Mouse (Mus musculus) spleen, embryonic (tissue): ENCODE data around the gene Agpat2.

Experiments used
- CTCF ChIA-PET: fragments of 350-600 bp; sonication (Branson Sonifier 250); formaldehyde crosslinking; loops from one replicate; lab custom pipeline; 2022; lab: Charles Lee

Agpat2 gene

DNA sequence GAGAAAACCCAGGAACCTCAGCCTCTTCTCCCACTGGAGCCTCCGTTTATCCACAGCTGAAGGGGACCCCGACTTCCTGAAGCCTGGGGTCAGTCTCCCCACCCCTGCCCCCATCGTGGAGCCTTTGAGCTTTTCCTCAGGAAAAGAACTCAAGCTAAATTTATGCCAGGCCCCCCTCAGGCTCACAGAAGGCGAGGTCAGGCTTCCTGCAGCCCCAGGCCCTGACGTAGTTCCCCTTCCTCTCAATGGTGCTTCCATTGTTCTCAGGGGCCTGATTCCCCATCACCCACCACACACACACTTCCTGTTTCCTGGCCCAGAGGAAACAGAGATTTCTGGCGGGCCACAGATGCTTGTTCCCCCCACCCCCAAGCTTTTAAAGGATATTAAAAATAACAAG, 25.8 kb downstream of the Agpat2 start:
- CTCF ChIA-PET = no interaction called here

DNA sequence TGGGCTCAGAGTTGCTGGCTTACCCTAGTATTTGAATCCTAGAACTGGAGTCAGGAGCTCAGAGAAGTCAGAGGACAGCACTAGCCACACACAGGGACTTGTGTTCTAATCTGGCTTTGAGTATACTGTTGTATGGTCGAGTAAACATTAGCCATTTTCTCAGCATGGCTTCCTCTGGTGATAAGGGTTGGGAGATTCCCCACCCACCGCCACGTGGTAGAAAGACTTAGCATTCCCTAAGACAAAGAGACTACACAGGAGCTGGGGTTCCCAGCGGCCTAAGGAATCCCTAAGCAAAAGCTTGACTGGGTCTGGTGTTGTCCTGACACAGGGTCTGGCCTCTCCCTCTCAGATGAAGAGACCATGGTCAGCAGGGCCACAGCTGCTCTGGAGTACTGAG, 27.8 kb downstream of the Agpat2 start:
- CTCF ChIA-PET = no interaction called here

DNA sequence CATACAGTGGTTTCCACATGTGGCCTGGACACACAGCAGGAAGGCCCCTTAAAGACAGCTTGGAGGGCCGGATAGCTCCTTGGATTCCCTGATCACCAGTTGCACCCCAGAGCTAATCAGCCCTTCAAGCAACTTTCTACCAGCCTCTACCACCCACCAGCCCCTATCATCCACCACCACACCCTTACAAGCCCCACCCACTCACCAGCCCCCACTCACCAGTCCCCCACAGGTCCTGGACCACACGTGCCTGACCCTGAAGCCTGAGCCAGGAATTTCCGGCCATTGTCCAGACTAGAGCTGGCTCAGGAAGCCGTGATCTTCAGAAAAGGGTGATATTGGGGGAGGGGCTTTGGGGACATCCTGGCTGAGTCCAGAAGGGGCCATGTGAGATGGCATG, 28.4 kb downstream of the Agpat2 start:
- CTCF ChIA-PET = no interaction called here

- CTCF ChIA-PET = no interaction called here
These were observed 28.8 kb downstream of the Agpat2 start for GRCm38 (mm10) chr2:26575378-26575777.

- CTCF ChIA-PET = no interaction called here
These were observed 29.4 kb downstream of the Agpat2 start for GRCm38 (mm10) chr2:26574862-26575261.

- CTCF ChIA-PET = interaction anchor here (0.6 to 0.7 kb wide), 2 partner anchors 8 to 29 kb away, joined by 4 to 11 read pairs; no protein-coding TSS in a partner anchor
These were observed 30.4 kb downstream of the Agpat2 start for GRCm38 (mm10) chr2:26573807-26574206.

DNA sequence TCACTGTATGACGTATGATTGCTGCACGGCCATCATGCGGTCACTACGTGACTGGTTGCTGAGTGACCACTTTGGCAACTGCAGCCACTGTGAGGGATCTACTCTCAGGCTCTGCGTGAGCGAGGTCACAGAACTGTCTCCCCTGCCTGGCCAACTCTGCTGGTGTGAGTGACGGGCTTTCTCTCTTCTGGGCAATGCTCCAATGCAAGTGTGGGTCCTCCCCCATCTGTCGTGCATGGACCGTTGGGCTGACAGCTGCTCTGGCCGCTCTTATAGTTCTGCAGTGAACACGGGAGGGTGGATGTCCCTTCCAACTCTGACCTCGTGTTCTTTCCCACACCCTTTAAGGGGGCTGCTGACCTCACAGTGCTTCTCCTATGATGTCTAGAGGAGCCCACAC, 30.8 kb downstream of the Agpat2 start:
- CTCF ChIA-PET = interaction anchor here (0.6 to 0.7 kb wide), 2 partner anchors 8 to 29 kb away, joined by 4 to 11 read pairs; no protein-coding TSS in a partner anchor

DNA sequence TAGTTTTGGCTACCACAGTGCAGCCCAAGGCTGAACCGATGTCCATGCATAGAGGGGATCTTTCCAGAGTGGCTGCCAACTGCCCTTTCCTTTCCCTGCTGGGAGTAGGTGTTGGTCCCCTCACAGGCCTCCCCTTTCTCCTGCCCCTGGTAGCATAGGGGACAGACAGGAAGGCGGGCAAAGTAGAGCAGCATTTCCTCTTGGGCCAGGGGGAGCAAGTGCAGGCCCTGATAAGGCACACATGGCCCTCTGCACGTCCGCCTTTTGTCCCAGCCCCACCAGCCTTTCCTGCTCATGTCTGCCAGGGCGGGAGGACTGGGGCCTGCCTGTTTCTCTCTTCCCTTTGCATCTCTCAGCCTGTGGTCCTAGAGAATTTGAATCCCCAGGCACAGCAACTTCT, 32.4 kb downstream of the Agpat2 start:
- CTCF ChIA-PET = no interaction called here

DNA sequence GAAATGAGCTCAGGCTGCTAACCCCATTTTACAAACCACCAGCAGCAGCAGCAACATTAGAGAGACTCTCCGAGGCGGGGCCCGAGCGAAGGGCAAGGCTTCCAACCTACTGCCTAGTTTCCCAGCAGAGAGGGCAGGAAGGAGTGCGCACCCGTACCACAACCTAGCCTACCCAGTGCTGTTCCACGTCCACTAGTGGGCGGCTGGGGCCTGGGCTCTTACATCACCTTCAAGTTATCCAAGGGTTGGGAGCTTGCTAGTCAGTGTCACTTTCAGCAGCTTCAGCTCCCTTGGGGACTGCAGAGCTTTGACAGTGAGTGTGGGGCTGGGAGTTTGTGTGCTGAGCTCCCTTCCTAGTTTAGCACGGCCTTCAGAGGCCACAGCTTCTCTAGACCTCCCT, 32.8 kb downstream of the Agpat2 start:
- CTCF ChIA-PET = no interaction called here

DNA sequence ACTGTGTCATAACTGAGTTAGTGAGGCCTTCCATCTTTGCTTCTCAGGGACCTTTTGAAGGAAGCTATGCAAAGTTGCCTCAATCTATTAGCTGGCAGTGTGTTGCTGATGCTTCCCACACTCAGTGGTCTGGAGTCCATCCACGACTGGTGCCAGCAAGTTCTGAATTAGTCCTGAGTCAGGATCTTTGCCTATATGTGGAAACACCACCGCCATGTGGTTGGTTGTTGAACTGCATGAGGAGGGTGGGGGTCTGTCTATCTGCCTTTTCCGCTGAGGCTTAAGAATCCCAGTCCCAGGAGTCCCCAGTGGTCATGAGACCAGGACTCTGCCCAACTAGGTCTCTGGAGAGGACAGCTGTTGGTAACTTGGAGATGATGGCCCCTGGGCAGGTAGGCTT, 34.2 kb downstream of the Agpat2 start:
- CTCF ChIA-PET = interaction anchor here (0.7 to 1.0 kb wide), 2 partner anchors 23 to 120 kb away, joined by 3 to 4 read pairs; no protein-coding TSS in a partner anchor

GRCm38 (mm10) chr2:26566221-26566620, 38.0 kb downstream of the Agpat2 start:
- CTCF ChIA-PET = interaction anchor here (1.4 kb wide), 1 partner anchor 119 kb away, joined by 3 read pairs; no protein-coding TSS in a partner anchor

- CTCF ChIA-PET = interaction anchor here (1.3 kb wide), 1 partner anchor 112 kb away, joined by 5 read pairs; no protein-coding TSS in a partner anchor
These were observed 42.7 kb downstream of the Agpat2 start for GRCm38 (mm10) chr2:26561351-26562016.

DNA sequence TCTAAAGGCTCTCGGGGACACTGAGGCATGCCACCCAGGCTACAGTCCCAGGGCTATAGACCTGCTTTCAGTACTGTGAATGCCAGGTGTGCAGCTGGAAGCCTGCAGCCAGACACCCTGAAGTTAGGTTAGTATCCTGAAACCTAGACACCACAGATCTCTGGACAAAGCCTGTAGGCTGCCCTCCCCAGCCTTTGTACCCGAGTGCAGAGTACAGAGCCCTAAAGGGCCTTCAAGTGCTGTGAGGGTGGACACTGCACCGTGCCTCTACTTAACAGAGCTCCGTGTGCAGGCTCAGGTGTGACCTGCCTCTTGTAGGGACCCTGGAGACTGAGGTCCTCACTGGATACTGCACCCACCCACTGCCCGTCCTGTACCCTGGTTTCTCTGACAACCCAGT, 43.7 kb downstream of the Agpat2 start:
- CTCF ChIA-PET = no interaction called here

DNA sequence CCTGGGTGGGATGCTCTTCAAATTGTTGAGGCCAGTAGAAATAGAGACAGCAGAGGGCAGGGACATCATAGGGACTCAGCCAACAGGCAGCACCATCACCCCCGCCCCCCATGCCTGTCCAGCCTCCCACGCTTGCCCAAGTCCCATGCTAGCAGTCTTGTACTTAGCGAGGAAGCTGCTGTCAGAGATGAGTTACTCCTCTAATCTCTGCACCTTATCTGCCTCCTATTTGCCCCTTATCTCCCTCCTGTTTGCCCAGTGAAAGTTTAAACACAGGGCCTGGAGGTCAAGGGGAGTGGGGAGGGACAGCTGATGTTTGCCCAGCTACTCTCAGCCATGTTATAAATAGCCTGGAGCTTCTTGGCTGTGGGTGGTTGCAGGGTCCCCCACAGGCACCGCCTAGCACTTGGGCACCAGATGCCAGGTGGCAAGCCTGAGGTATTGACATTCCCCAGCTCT, 47.7 kb downstream of the Agpat2 start:
- CTCF ChIA-PET = interaction anchor here (0.5 to 0.7 kb wide), 2 partner anchors 108 to 322 kb away, joined by 4 to 5 read pairs; no protein-coding TSS in a partner anchor

- CTCF ChIA-PET = no interaction called here
These were observed 49.1 kb downstream of the Agpat2 start for GRCm38 (mm10) chr2:26555076-26555475.

DNA sequence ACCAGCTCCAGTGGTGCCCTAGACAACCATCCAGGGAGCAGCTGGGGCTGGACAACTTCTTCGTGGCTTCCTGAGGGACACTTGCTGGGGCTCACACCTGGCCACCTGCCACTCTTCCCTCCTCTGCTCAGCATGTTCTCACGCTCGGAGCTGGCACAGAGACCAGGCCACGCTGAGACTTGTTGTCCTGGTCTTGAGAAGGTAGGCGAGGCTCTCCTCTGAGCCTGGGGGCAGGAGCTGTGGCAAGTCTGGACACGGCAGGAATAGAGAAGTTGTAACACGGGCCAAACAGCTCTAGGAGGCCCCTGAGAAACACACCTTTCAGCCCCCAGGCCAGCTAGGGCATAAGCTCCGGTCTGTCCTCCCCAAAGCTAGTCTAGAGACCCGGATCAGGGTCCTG, 50.3 kb downstream of the Agpat2 start:
- CTCF ChIA-PET = no interaction called here

DNA sequence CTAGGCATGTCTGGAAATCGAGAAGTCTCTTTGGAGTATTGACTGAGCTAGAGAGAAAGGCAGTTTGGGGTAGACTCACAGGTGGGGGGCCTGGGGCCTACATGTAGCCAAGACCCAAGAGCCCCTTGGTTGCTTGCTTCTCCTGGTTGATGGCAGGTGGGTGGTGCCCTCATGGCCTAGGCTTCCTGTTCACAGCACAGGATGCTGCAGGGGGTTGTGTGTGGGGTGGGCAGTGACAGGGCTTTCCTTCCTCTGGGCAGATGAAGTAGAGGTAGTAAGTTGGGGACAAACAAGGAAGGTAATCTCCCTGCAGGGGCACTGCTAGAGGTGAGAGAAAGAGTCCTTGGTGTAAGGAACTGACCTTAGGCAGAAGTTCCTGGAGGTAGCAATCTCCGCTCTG, 52.2 kb downstream of the Agpat2 start:
- CTCF ChIA-PET = no interaction called here

DNA sequence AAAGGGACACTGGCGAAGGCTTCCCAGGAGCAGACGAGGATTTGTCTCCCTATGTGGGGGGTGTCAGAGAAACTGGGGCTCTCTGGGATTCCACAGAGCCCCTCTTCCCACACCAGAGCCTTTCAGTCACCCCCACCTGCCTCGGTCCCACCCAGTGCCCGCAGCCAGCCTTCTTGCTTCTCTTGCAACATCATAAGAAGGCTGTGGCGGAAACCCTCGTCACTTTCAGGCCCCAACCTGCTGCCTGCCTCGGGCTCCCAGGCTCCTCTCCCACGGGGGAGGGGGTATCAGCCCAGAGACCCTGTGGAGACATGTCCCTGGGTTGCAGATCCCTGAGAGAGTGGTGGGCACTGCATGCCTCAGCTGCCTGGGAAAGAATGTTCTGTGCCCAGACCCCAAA, 52.8 kb downstream of the Agpat2 start:
- CTCF ChIA-PET = no interaction called here

GRCm38 (mm10) chr2:26550777-26551176, 53.4 kb downstream of the Agpat2 start:
- CTCF ChIA-PET = no interaction called here

- CTCF ChIA-PET = no interaction called here
These were observed 54.0 kb downstream of the Agpat2 start for GRCm38 (mm10) chr2:26550205-26550604.

- CTCF ChIA-PET = no interaction called here
These were observed 54.4 kb downstream of the Agpat2 start for GRCm38 (mm10) chr2:26549801-26550200.

DNA sequence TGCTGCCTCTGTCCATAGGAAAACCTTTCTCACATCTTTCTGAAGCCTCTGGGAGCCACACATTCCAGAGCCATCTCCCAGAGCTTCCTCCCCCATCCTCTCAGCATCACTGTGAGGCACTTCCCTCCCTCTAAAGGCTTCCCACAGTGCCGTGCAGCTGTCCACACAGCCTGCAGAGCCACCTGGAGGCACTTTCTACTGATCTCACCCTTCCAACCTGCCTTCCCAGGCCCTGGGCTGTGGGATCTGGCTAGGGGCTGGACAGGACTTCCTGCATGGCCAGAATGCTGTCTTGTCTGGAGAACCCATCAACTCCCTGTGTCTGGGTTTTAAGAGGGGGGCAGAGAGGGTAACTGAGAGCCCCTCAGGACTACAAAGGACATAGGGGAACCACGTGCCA, 56.7 kb downstream of the Agpat2 start:
- CTCF ChIA-PET = interaction anchor here (0.6 kb wide), 1 partner anchor 23 kb away, joined by 3 read pairs; no protein-coding TSS in a partner anchor

DNA sequence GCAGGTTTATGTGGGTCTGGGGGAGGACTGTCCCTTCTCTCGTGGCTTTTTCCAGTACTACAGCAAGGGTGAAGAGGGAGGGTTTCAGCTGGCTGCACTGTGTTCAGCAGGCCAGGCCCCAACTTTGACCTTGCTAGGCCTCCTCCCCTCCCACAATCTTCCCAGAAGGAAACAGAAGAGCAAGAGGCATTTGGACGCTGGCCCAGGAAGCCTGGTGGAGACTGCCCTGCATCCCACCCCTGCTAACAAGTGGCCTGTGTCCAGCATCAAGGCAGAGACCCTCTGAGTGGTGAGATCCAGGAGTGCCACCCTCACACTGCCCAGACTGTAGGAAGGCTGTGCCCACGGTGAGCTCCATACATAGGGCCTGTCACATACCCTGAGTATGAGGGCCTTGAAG, 60.0 kb downstream of the Agpat2 start:
- CTCF ChIA-PET = no interaction called here
